Mouse (Mus musculus) heart, postnatal 0 days (tissue): Measurements from ENCODE around the gene Hoxa3.

Experiments used
- CTCF ChIP-seq: IDR thresholded peaks from 2 replicates; pipeline ENCODE4 v1.5.1; 2016; ENCODE audit warnings: antibody characterized with exemption, control low read depth, low read depth
- EP300 ChIP-seq: IDR thresholded peaks from 2 replicates; pipeline ENCODE4 v1.6.1; 2016; ENCODE audit warnings: antibody characterized with exemption, low read depth

DNA sequence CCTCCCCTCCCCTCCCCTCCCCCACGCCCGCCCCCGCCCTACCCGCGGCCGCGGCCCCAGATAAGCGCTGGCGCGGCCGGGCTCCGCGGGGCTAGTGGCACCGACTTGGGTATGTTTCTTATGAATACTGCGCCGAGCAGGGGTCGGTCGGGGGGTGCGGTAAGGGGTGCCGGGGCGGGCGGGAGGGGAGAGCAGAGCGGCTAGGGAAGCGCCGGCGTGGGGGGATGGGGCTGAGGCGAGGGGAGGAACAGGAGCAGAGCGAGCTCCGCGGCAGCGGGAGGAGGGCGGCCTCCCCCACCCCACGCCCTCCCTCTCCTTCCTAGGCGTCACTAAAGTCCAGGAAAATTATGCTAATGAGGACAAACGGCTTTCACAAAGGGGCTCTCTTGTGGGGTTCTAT, 37.3 kb downstream of the Hoxa3 start:
- TF ChIP-seq CTCF (no peak), EP300 (no peak)
